Mouse (Mus musculus) liver, embryonic 14.5 days (tissue): ENCODE results near the gene Pnmal1.

Experiments
- CTCF ChIP-seq: IDR thresholded peaks from 2 replicates; pipeline ENCODE4 v1.5.1; 2016; ENCODE audit warnings: antibody characterized with exemption, low read depth, control low read depth
- EP300 ChIP-seq: IDR thresholded peaks from 2 replicates; pipeline ENCODE4 v1.6.1; 2016; ENCODE audit warnings: antibody characterized with exemption, low read depth

GRCm38 (mm10) chr7:17010010-17010347, 50.5 kb downstream of the Pnmal1 start:
- no peak for TF ChIP-seq CTCF
- no peak for TF ChIP-seq EP300
